Mouse (Mus musculus): Measurements from ENCODE around the gene Txnl4b. TPM values are rescaled to one million over a fixed set of nuclear protein-coding genes. Genes with fewer than 3 reads are reported as not detected.

Gene Txnl4b
- polyA plus RNA-seq, 1 experiment from 2014 or later = 28.2 TPM

- Histone ChIP-seq H3K9ac (no peak overlapping the region), H3K4me3 (replicated peaks; ENCODE audit: low read length) (no peak overlapping the region), H3K27ac (no peak overlapping the region), H3K36me3 (replicated peaks; ENCODE audit: control insufficient read depth, insufficient read depth) (peaks cover 41% of the 10 kb centered on the region), H3K4me1 (replicated peaks; ENCODE audit: control insufficient read depth, insufficient read depth, low read length) (peaks cover 13% of the 10 kb centered on the region), H3K27me3 (ENCODE audit: control insufficient read depth, insufficient read depth, low read length) (no peaks in the 10 kb centered on the region), H3K4me2 (replicated peaks) (0 out of 2 replicates have a peak overlapping the region, but pooled peaks have one; percentile 80), H3K9me3 (ENCODE audit: control insufficient read depth, low read length) (no peaks in the 10 kb centered on the region)
- 84% methylated on average over 2 of the region's 2 CpGs for WGBS
- ATAC-seq (ENCODE audit: low FRiP score) (no peak), DNase-seq (ENCODE audit: low spot score) (no peak)
These were observed 1.8 kb upstream of the Txnl4b start for GRCm38 (mm10) chr8:109563881-109564280.

GRCm38 (mm10) chr8:109564766-109565165, 926 bp upstream of the Txnl4b start:
- H3K4me1 ChIP-seq (replicated peaks; ENCODE audit: control insufficient read depth, insufficient read depth, low read length) = peaks cover 13% of the 10 kb centered on the region
- DNase-seq (ENCODE audit: low spot score) (no peak), ATAC-seq (ENCODE audit: low FRiP score) (no peak)

GRCm38 (mm10) chr8:109571139-109571538, 5.4 kb downstream of the Txnl4b start:
- Histone ChIP-seq H3K27me3 (ENCODE audit: control insufficient read depth, insufficient read depth, low read length) (no peaks in the 10 kb centered on the region), H3K9me3 (ENCODE audit: control insufficient read depth, low read length) (no peaks in the 10 kb centered on the region), H3K27ac (no peak overlapping the region), H3K4me1 (replicated peaks; ENCODE audit: control insufficient read depth, insufficient read depth, low read length) (peaks cover 5% of the 10 kb centered on the region; the same call in 1 of the 2 replicates), H3K36me3 (replicated peaks; ENCODE audit: control insufficient read depth, insufficient read depth) (peaks cover 9% of the 10 kb centered on the region; the same call in 1 of the 2 replicates), H3K9ac (no peak overlapping the region), H3K4me3 (replicated peaks; ENCODE audit: low read length) (no peak overlapping the region), H3K4me2 (replicated peaks) (no peak overlapping the region)
- DNase-seq (ENCODE audit: low spot score) (no peak), ATAC-seq (ENCODE audit: low FRiP score) (no peak)
- WGBS = 93% methylated on average over 12 of the region's 12 CpGs

More at GRCm38 (mm10) chr8:109564766-109565165, 926 bp upstream of the Txnl4b start:
- peak overlapping the region; percentile 66 for H3K4me3 ChIP-seq (replicated peaks; ENCODE audit: low read length)
- H3K9me3 ChIP-seq (ENCODE audit: control insufficient read depth, low read length) = no peaks in the 10 kb centered on the region
- H3K27ac ChIP-seq = no peak overlapping the region
- WGBS = 5% methylated on average over 10 of the region's 10 CpGs
- H3K4me2 ChIP-seq (replicated peaks) = peak overlapping the region; percentile 80
- H3K9ac ChIP-seq = peak overlapping the region; percentile 76
- H3K27me3 ChIP-seq (ENCODE audit: control insufficient read depth, insufficient read depth, low read length) = no peaks in the 10 kb centered on the region
- H3K36me3 ChIP-seq (replicated peaks; ENCODE audit: control insufficient read depth, insufficient read depth) = peaks cover 33% of the 10 kb centered on the region

- Histone ChIP-seq H3K27ac (no peak overlapping the region), H3K9me3 (ENCODE audit: control insufficient read depth, low read length) (no peaks in the 10 kb centered on the region), H3K9ac (no peak overlapping the region), H3K4me2 (replicated peaks) (no peak overlapping the region), H3K27me3 (ENCODE audit: control insufficient read depth, insufficient read depth, low read length) (no peaks in the 10 kb centered on the region), H3K36me3 (replicated peaks; ENCODE audit: control insufficient read depth, insufficient read depth) (no peaks in the 10 kb centered on the region), H3K4me1 (replicated peaks; ENCODE audit: control insufficient read depth, insufficient read depth, low read length) (no peaks in the 10 kb centered on the region), H3K4me3 (replicated peaks; ENCODE audit: low read length) (no peak overlapping the region)
- DNase-seq (ENCODE audit: low spot score) (no peak), ATAC-seq (ENCODE audit: low FRiP score) (no peak)
- 77% methylated on average over 4 of the region's 4 CpGs for WGBS
These were observed 10.6 kb downstream of the Txnl4b start for GRCm38 (mm10) chr8:109576311-109576710.

- Histone ChIP-seq H3K4me1 (replicated peaks; ENCODE audit: control insufficient read depth, insufficient read depth, low read length) (no peaks in the 10 kb centered on the region), H3K9me3 (ENCODE audit: control insufficient read depth, low read length) (no peaks in the 10 kb centered on the region), H3K36me3 (replicated peaks; ENCODE audit: control insufficient read depth, insufficient read depth) (no peaks in the 10 kb centered on the region), H3K4me2 (replicated peaks) (no peak within 1 kb of the TSS), H3K27ac (no peak within 1 kb of the TSS), H3K9ac (no peak within 1 kb of the TSS), H3K27me3 (ENCODE audit: control insufficient read depth, insufficient read depth, low read length) (no peaks in the 10 kb centered on the region), H3K4me3 (replicated peaks; ENCODE audit: low read length) (no peak within 1 kb of the TSS)
- ATAC-seq (ENCODE audit: low FRiP score) = no peak
- WGBS = 75% methylated on average over 8 of the region's 8 CpGs
- no peak for DNase-seq (ENCODE audit: low spot score)
These were observed 13.2 kb downstream of the Txnl4b start, which contains the start of gene Hp for GRCm38 (mm10) chr8:109578900-109579301. Gene Hp, minus strand, starts transcription at chr8:109579172.

GRCm38 (mm10) chr8:109584293-109584692, 18.6 kb downstream of the Txnl4b start:
- H3K27ac ChIP-seq = no peak overlapping the region
- H3K4me2 ChIP-seq (replicated peaks) = no peak overlapping the region
- no peak overlapping the region for H3K9ac ChIP-seq
- no peaks in the 10 kb centered on the region for H3K27me3 ChIP-seq (ENCODE audit: control insufficient read depth, insufficient read depth, low read length)
- H3K4me1 ChIP-seq (replicated peaks; ENCODE audit: control insufficient read depth, insufficient read depth, low read length) = no peaks in the 10 kb centered on the region
- 90% methylated on average over 4 of the region's 4 CpGs for WGBS
- H3K36me3 ChIP-seq (replicated peaks; ENCODE audit: control insufficient read depth, insufficient read depth) = no peaks in the 10 kb centered on the region
- no peaks in the 10 kb centered on the region for H3K9me3 ChIP-seq (ENCODE audit: control insufficient read depth, low read length)
- no peak overlapping the region for H3K4me3 ChIP-seq (replicated peaks; ENCODE audit: low read length)
- ATAC-seq (ENCODE audit: low FRiP score) (no peak), DNase-seq (ENCODE audit: low spot score) (no peak)

- Histone ChIP-seq H3K4me3 (replicated peaks; ENCODE audit: low read length) (no peak overlapping the region), H3K4me2 (replicated peaks) (no peak overlapping the region), H3K27ac (no peak overlapping the region), H3K9me3 (ENCODE audit: control insufficient read depth, low read length) (no peaks in the 10 kb centered on the region), H3K27me3 (ENCODE audit: control insufficient read depth, insufficient read depth, low read length) (no peaks in the 10 kb centered on the region), H3K9ac (no peak overlapping the region), H3K36me3 (replicated peaks; ENCODE audit: control insufficient read depth, insufficient read depth) (no peaks in the 10 kb centered on the region), H3K4me1 (replicated peaks; ENCODE audit: control insufficient read depth, insufficient read depth, low read length) (no peaks in the 10 kb centered on the region)
- DNase-seq (ENCODE audit: low spot score) (no peak), ATAC-seq (ENCODE audit: low FRiP score) (no peak)
- WGBS = 91% methylated on average over 3 of the region's 3 CpGs
These were observed 19.1 kb downstream of the Txnl4b start for GRCm38 (mm10) chr8:109584830-109585229.

GRCm38 (mm10) chr8:109585652-109586051, 20.0 kb downstream of the Txnl4b start:
- no peaks in the 10 kb centered on the region for H3K27me3 ChIP-seq (ENCODE audit: control insufficient read depth, insufficient read depth, low read length)
- no peak overlapping the region for H3K4me2 ChIP-seq (replicated peaks)
- ATAC-seq (ENCODE audit: low FRiP score) (no peak), DNase-seq (ENCODE audit: low spot score) (no peak)
- H3K27ac ChIP-seq = no peak overlapping the region
- no peaks in the 10 kb centered on the region for H3K36me3 ChIP-seq (replicated peaks; ENCODE audit: control insufficient read depth, insufficient read depth)
- H3K9me3 ChIP-seq (ENCODE audit: control insufficient read depth, low read length) = no peaks in the 10 kb centered on the region
- no peak overlapping the region for H3K4me3 ChIP-seq (replicated peaks; ENCODE audit: low read length)
- no peak overlapping the region for H3K9ac ChIP-seq
- no peaks in the 10 kb centered on the region for H3K4me1 ChIP-seq (replicated peaks; ENCODE audit: control insufficient read depth, insufficient read depth, low read length)

GRCm38 (mm10) chr8:109586972-109587504, 21.3 kb downstream of the Txnl4b start:
- H3K4me2 ChIP-seq (replicated peaks) = no peak overlapping the region
- H3K4me3 ChIP-seq (replicated peaks; ENCODE audit: low read length) = no peak overlapping the region
- no peak overlapping the region for H3K27ac ChIP-seq
- no peaks in the 10 kb centered on the region for H3K27me3 ChIP-seq (ENCODE audit: control insufficient read depth, insufficient read depth, low read length)
- no peaks in the 10 kb centered on the region for H3K9me3 ChIP-seq (ENCODE audit: control insufficient read depth, low read length)
- DNase-seq (ENCODE audit: low spot score) (no peak), ATAC-seq (ENCODE audit: low FRiP score) (no peak)
- 68% methylated on average over 7 of the region's 7 CpGs for WGBS
- no peak overlapping the region for H3K9ac ChIP-seq
- no peaks in the 10 kb centered on the region for H3K4me1 ChIP-seq (replicated peaks; ENCODE audit: control insufficient read depth, insufficient read depth, low read length)
- H3K36me3 ChIP-seq (replicated peaks; ENCODE audit: control insufficient read depth, insufficient read depth) = no peaks in the 10 kb centered on the region

- Histone ChIP-seq H3K4me2 (replicated peaks) (no peak overlapping the region), H3K36me3 (replicated peaks; ENCODE audit: control insufficient read depth, insufficient read depth) (peaks cover 20% of the 10 kb centered on the region), H3K9ac (no peak overlapping the region), H3K9me3 (ENCODE audit: control insufficient read depth, low read length) (no peaks in the 10 kb centered on the region), H3K27me3 (ENCODE audit: control insufficient read depth, insufficient read depth, low read length) (no peaks in the 10 kb centered on the region), H3K4me3 (replicated peaks; ENCODE audit: low read length) (no peak overlapping the region), H3K27ac (no peak overlapping the region), H3K4me1 (replicated peaks; ENCODE audit: control insufficient read depth, insufficient read depth, low read length) (no peaks in the 10 kb centered on the region)
- DNase-seq (ENCODE audit: low spot score) (no peak), ATAC-seq (ENCODE audit: low FRiP score) (no peak)
- WGBS = 93% methylated on average over 9 of the region's 9 CpGs
These were observed 25.2 kb downstream of the Txnl4b start for GRCm38 (mm10) chr8:109590901-109591300.

All from hindbrain, embryonic 14.5 days (tissue).